Mouse (Mus musculus) hindlimb bud, embryonic 11.5 days (tissue): Measurements from ENCODE around the gene Suclg1.

ENCODE experiments used
- DNase-seq: peaks from one replicate; pipeline ENCODE4 v3.0.0-alpha.2; 2012; ENCODE audit warnings: low read depth, low spot score; ENCODE audit errors: extremely low spot score

The Suclg1 gene

GRCm38 (mm10) chr6:73249049-73249422 lies 854 bp downstream of the Suclg1 start:
- no peak for DNase-seq

- no peak for DNase-seq
Measured at GRCm38 (mm10) chr6:73249851-73250250, 1.7 kb downstream of the Suclg1 start.

DNA sequence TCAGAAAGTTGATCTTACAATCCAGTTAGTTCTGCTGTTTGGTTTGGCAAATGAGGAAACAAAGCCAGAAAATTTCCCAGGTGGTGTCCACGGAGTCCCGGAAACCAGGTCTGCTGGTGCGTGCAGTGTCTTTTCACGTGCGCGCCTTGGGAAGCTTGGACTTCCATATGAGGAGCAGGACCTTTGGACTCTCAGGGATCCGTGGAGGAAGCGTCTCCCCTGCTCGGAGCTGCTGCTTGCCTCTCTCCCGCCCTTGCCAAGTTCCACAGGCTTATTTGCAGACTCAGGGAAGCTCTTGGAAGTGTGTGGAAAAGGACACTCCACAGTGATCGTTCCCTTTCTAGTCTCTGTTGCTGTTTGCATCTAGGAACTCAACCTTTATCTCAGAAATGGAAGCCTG lies 3.2 kb downstream of the Suclg1 start:
- no peak for DNase-seq

DNA sequence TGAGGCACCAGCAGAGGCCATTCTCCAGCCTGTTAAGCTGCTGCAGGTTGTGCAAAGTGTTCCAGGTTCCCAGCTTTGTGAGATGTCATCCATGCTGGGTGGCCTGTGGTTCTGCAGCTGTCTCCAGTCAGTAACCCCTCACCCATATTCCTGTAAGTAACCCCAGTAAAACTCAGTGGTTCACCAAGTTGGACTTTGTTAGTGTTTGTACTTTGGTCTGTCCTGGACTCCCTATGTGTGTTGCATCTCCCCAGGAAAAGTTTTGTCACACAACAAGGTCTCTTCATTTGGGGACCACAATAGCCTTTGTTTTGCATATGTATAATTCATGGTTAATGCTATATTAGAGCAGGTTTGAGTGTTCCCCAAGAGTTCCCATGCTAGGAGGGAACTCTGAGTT lies 4.2 kb downstream of the Suclg1 start:
- DNase-seq: no peak

GRCm38 (mm10) chr6:73253006-73253405 lies 4.8 kb downstream of the Suclg1 start:
- no peak for DNase-seq

DNA sequence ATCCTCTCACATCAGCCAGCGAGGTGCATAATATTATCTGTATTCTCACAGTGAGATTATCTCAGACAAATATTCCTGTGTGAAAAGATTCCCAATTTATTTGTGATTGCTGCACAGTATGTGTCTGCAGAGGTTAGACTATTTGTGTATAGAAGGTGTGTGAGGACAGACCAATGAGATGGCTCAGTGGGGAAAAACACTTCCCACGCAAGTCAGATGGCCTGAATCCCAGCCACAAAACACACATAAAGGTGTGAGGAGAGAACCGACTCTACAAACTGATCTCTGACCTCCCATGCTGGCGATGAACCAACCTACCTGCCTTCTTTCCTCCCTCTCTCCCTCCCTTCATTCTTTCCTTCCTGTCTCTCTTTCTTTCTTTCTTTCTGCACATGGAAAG lies 5.4 kb downstream of the Suclg1 start:
- DNase-seq: no peak

DNA sequence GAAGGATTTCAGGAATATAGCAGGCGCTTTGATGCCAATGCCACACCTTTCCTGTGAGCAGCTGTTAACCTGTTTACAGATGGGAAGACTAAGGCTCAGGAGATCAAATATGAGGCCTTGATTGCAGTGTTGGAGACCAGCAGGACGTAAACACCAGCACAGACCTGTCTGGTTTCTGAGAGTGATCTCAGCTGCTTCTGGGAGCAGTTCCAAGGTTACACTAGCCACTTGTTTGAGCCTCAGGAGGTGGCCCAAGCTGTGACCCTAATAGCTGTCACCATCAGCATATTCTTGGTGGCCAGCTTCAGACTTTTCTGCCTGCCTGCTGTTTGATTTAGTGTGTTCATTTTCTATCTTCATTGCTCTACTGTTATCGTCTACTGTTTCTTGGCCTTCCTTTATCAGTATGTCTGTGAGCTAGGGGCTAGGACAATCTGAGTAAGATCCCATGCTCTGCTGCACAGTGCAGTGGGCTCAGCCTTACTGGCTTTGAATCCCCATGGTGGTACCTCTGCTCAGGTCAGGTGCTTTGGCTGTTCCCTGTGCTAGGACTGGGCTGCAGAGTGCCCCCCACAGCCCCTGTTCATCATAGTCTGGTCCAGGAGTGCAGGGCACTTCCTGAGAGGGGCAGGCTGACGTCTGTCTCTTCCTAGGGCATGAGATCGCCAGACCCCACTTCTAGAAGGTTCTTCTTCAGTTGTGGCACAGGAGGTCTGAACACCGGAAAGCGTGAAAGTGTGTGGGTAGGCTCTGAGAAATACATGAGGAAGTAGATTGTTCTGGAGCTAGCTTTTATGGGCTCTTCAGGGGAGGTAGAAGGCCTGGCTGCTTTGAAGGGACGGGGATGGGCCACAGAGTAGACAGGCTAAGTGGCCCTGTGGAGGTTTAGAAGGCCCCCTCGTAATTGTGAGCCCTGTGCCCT lies 6.4 kb downstream of the Suclg1 start:
- no peak for DNase-seq

- no peak for DNase-seq
Measured at GRCm38 (mm10) chr6:73257068-73257467, 8.9 kb downstream of the Suclg1 start.

DNA sequence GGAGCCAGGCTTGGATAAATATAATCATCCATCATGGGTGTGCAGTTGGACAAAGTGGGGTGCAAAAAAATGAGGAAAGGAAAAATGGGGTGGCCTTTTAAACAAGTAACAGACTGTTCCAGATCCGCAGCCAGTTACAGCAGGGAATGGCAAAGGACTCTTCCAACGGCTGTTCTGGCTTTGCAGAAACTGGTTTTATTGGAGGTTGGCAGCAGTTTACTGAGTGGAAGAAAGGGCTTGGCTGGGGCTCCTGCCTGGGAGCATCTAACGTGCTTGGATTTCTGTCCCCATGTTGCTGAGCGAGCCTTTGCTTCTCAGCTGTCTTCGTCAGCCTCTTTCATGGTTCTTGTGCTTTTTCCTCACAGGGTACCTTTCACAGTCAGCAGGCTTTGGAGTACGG lies 11.9 kb downstream of the Suclg1 start:
- no peak for DNase-seq

- DNase-seq: no peak
Measured at GRCm38 (mm10) chr6:73264801-73265200, 16.6 kb downstream of the Suclg1 start.

DNA sequence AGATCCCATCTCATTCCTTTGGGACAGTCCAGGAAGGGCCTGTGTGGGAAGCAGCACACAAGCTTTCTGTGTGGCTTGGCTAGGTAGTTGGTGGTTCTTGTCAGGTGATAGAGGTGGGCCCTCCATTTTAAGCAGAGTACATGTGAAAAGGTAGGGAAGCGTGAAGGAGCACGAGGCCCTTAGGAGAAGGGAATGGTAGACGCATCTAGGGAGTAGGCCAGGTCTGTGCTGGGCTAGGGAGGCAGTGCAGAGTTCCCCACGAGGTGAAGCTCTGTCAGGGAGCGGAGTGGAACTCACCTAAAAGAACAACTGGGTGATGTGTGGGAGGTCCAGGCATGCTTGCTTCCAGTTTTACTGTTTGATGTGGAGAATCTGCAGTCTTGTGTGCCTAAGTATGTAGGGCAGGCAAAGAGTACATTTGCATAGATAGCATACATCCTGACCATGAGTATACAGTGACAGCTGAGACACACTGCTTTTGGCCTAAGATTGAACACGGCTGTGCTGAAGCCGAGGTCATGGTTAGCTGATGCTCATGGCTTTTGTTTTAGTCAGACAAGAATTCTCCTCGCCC lies 19.6 kb downstream of the Suclg1 start:
- no peak for DNase-seq

DNA sequence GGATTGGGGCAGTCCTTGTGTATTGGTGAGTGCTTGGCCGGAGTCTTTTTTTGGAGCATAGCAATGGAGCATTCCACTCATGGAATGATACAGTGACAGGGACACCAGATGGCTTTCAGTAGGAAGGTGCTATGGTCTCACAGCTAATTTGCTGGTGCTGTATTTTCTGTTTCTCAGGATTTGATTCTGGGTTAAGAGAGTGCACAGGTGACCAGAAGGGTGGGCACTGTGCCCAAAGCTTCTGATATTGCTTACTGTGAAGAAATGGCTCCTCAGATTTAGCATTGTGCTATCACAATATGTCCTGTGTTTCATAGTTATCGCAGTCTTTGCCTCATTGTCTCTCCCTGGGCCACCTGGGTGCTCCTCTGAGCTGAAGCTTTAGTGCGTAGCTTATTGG lies 21.2 kb downstream of the Suclg1 start:
- no peak for DNase-seq

DNA sequence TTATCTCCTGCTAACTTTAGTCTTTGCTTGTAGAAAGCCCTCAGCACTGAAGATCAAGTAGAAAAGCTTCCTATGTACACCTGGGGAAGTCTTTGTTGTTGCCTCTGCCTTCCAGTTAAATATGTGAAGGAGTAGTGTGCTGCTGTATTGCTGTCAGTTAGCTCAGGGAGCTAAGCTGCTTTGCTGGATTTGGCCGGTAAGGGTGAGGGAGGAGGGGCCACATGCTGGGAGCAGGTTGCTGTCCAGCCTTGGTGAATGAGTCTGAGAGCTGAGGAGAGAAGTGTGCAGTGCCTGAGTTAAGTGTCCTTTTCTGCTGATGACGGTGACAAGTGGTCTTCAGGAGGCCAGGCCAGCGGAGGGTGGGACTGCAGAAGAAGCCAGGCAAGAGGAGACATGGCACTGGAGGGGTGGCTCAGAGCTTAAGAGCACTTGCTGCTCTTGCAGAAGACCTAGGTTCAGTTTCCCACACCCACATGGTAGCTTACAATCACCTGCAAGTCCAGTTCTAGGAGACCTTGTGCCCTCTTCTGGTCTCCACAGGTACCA lies 23.4 kb downstream of the Suclg1 start:
- no peak for DNase-seq

- DNase-seq: no peak
Measured at GRCm38 (mm10) chr6:73275002-73275401, 26.8 kb downstream of the Suclg1 start.

- DNase-seq: no peak
Measured at GRCm38 (mm10) chr6:73279681-73280080, 31.5 kb downstream of the Suclg1 start.

DNA sequence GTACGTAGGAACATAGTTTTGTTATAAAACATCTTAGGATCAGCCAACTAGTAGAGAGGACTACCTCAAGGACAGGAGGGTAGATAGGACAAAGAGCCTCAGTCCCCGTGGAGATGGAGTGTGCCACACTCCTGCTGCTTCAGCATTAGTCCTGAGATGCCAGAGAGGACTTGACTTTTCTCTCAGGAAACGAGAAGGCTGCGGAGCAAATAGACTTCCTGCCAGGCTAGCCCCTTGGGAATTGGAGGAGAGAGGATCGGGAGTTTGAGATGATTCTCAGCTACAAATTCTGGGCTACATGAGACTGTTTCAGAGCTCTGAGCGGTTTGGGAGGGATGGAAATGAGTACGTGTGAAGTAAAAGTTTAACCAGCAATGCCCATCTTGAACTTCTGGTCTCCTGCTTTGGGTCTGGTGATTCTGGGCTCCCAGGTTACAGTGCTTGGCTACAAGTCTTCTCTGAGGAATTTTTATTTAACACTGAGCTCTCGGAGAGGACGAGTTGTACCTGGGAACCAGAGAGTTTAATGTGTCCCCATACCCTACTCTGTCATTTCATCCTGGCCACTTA lies 32.4 kb downstream of the Suclg1 start:
- no peak for DNase-seq

GRCm38 (mm10) chr6:73286326-73286725 lies 38.1 kb downstream of the Suclg1 start:
- no peak for DNase-seq

- DNase-seq: no peak
Measured at GRCm38 (mm10) chr6:73306837-73307236, 58.7 kb downstream of the Suclg1 start.

GRCm38 (mm10) chr6:73308685-73309520 lies 60.7 kb downstream of the Suclg1 start:
- DNase-seq: no peak

DNA sequence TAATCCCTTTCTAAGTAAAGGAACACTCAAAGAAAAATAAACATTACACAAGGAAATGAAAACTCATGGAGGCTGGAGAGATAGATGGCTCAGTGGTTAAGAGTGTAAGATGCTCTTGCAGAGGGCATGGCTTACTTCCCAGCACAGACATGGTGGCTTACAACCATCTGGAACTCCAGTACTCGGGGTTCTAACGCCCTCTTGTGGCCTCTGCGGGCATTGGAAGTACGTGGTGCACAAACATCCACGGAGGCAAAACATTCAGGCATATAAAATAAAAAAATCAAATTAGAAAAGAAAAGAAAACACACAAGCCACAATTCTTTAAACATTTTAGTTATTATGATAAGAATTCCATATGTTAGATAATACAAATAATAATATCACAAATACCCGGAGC lies 63.2 kb downstream of the Suclg1 start:
- no peak for DNase-seq

GRCm38 (mm10) chr6:73311786-73312185 lies 63.6 kb downstream of the Suclg1 start:
- no peak for DNase-seq
